Mouse (Mus musculus) heart, embryonic 10.5 days (tissue): ENCODE data around the gene Esp23. TPM values are rescaled to one million over a fixed set of nuclear protein-coding genes. Genes with fewer than 3 reads are reported as not detected.
"Not testable (repeated sequence)": the region's sequence is repeated elsewhere in the genome, so short reads cannot be mapped to it uniquely, and the experiment has no call there.

Experiments used
- DNase-seq: peaks from one replicate; pipeline ENCODE4 v3.0.0-alpha.2; 2017; ENCODE audit warnings: low spot score
- H3K27ac ChIP-seq: fragments of 300-500 bp; sonication (generic); 2 replicates; pipeline ENCODE4 v1.5.1; 2016; ENCODE audit warnings: mild to moderate bottlenecking
- H3K27me3 ChIP-seq: fragments of 300-500 bp; sonication (generic); 2 replicates; pipeline ENCODE4 v1.6.1; 2016; ENCODE audit warnings: mild to moderate bottlenecking; ENCODE audit not compliant: poor library complexity, insufficient read depth, severe bottlenecking
- H3K36me3 ChIP-seq: fragments of 300-500 bp; sonication (generic); 2 replicates; pipeline ENCODE4 v1.6.1; 2016; ENCODE audit warnings: mild to moderate bottlenecking, moderate library complexity
- H3K4me1 ChIP-seq: fragments of 300-500 bp; sonication (generic); 2 replicates; pipeline ENCODE4 v1.6.1; 2016; ENCODE audit warnings: mild to moderate bottlenecking
- H3K4me3 ChIP-seq: fragments of 300-500 bp; sonication (generic); 2 replicates; pipeline ENCODE4 v1.5.1; 2016; ENCODE audit warnings: mild to moderate bottlenecking, moderate library complexity
- H3K9me3 ChIP-seq: fragments of 300-500 bp; sonication (generic); 2 replicates; pipeline ENCODE4 v1.6.1; 2016; ENCODE audit warnings: mild to moderate bottlenecking, moderate library complexity
- WGBS: fragments of 180-500 bp; shearing (Covaris S2); methylation state at CpG from one replicate; pipeline ENCODE4 v1.1.7; 2016; 5-methylcytosine and 5-hydroxymethylcytosine counted together
- polyA plus RNA-seq: library from polyadenylated mRNA; unstranded; fragments of >200 nt; fragmentation: Nextera tagmentation; extraction: Ambion mirVana; gene quantifications from 2 replicates; pipeline ENCODE4 v1.2.1, GENCODE M21; 2016

Esp23 gene
- polyA plus RNA-seq = not detected in 2 replicates

GRCm38 (mm10) chr17:39076937-39077336, at the start of gene Esp23:
Gene Esp23 (minus strand): TSS chr17:39077037.
- no peaks in the 10 kb centered on the region for H3K4me1 ChIP-seq
- H3K27me3 ChIP-seq = no peaks in the 10 kb centered on the region
- no peaks in the 10 kb centered on the region for H3K36me3 ChIP-seq
- 61% methylated on average over 1 of the region's 1 CpGs for WGBS
- no peak for DNase-seq
- H3K27ac ChIP-seq = no peak within 1 kb of the TSS
- H3K4me3 ChIP-seq = no peak within 1 kb of the TSS
- H3K9me3 ChIP-seq = peaks cover 14% of the 10 kb centered on the region

GRCm38 (mm10) chr17:39107126-39107525, 30.3 kb upstream of the Esp23 start:
- DNase-seq, H3K27ac ChIP-seq, H3K4me1 ChIP-seq, H3K4me3 ChIP-seq, H3K36me3 ChIP-seq, H3K27me3 ChIP-seq: not testable (repeated sequence)
- WGBS = 67% methylated on average over 11 of the region's 11 CpGs
- H3K9me3 ChIP-seq = peaks cover 12% of the 10 kb centered on the region; the same call in 1 of the 2 replicates

GRCm38 (mm10) chr17:39095034-39095433, 18.2 kb upstream of the Esp23 start, which contains the start of gene Esp22:
Gene Esp22 (plus strand): TSS chr17:39095334.
- WGBS = 85% methylated on average over 1 of the region's 1 CpGs
- DNase-seq = no peak
- Histone ChIP-seq H3K27me3 (no peaks in the 10 kb centered on the region), H3K4me1 (no peaks in the 10 kb centered on the region), H3K27ac (no peak within 1 kb of the TSS), H3K9me3 (peaks cover 4% of the 10 kb centered on the region; the same call in 1 of the 2 replicates), H3K4me3 (no peak within 1 kb of the TSS), H3K36me3 (no peaks in the 10 kb centered on the region)

- H3K27ac ChIP-seq = no peak overlapping the region
- H3K36me3 ChIP-seq = no peaks in the 10 kb centered on the region
- DNase-seq = no peak
- no peaks in the 10 kb centered on the region for H3K4me1 ChIP-seq
- no peaks in the 10 kb centered on the region for H3K27me3 ChIP-seq
- H3K9me3 ChIP-seq = no peaks in the 10 kb centered on the region
- H3K4me3 ChIP-seq = no peak overlapping the region
These were observed 13.2 kb downstream of the Esp23 start for GRCm38 (mm10) chr17:39063641-39064040.

GRCm38 (mm10) chr17:39043241-39043640, 33.6 kb downstream of the Esp23 start, which contains the start of gene Gm21903:
Gene Gm21903 (minus strand): TSS chr17:39043341.
- DNase-seq = no peak
- Histone ChIP-seq H3K36me3 (no peaks in the 10 kb centered on the region), H3K4me3 (no peak within 1 kb of the TSS), H3K27me3 (no peaks in the 10 kb centered on the region), H3K4me1 (no peaks in the 10 kb centered on the region), H3K9me3 (peaks cover 6% of the 10 kb centered on the region; the same call in 1 of the 2 replicates), H3K27ac (no peak within 1 kb of the TSS)

GRCm38 (mm10) chr17:39036395-39036794, 40.4 kb downstream of the Esp23 start, which contains the start of gene Esp24:
Gene Esp24 (plus strand): TSS chr17:39036695.
- 82% methylated on average over 3 of the region's 3 CpGs for WGBS
- DNase-seq, H3K9me3 ChIP-seq, H3K4me1 ChIP-seq, H3K36me3 ChIP-seq, H3K27me3 ChIP-seq, H3K4me3 ChIP-seq, H3K27ac ChIP-seq: not testable (repeated sequence)

Other genes starting within 250 kb of the Esp23 start
- not detected in 2 replicates for gene Esp24, start 40.3 kb downstream of the Esp23 start, polyA plus RNA-seq
- not detected in 2 replicates for gene Gm21903, start 33.7 kb downstream of the Esp23 start, polyA plus RNA-seq
- gene Esp22, start 18.3 kb upstream of the Esp23 start, polyA plus RNA-seq = not detected in 2 replicates